Mouse (Mus musculus): ENCODE results near the gene Rbm18. TPM values are rescaled to one million over a fixed set of nuclear protein-coding genes. Genes with fewer than 3 reads are reported as not detected.

The Rbm18 gene
- polyA plus RNA-seq, 1 experiment from 2014 or later: 22.4 TPM

DNA sequence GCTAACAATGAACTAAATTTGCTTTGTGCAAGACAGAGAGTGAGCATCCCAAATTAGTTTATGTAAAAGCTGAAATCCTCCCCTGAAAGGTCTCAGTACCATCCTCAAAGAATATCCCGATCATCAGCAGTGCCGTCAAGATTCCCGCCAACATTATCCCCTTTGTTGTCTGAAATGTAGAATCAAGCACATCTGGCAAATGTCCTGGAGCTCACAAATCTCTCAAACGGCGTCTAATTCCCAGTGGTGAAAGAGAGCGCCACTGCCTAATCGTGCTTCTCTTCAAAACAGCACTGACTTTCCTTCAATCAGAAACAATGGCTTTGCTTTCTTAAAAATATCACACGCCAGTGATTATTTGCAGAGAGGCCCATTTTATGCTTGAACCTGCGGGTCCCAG is 69.4 kb downstream of the Rbm18 start:
- no peaks in the 10 kb centered on the region for H3K36me3 ChIP-seq (ENCODE audit: control insufficient read depth, insufficient read depth)
- H3K27ac ChIP-seq (ENCODE audit: low read length): no peak overlapping the region
- no peaks in the 10 kb centered on the region for H3K9me3 ChIP-seq (replicated peaks; ENCODE audit: control insufficient read depth, low read length)
- H3K4me3 ChIP-seq (ENCODE audit: low read depth, low read length): no peak overlapping the region
- no peak overlapping the region for H3K4me2 ChIP-seq (ENCODE audit: low read depth, low read length)
- no peak for ATAC-seq (ENCODE audit: low read depth)
- no peaks in the 10 kb centered on the region for H3K27me3 ChIP-seq (ENCODE audit: control insufficient read depth, insufficient read depth, low read depth, low read length)
- WGBS (ENCODE audit: insufficient replicate concordance): 67% methylated on average over 9 of the region's 9 CpGs
- H3K4me1 ChIP-seq (ENCODE audit: control insufficient read depth, low read depth, low read length): peaks cover 3% of the 10 kb centered on the region; the same call in 1 of the 2 replicates
- no peak overlapping the region for H3K9ac ChIP-seq (ENCODE audit: low read depth, low read length)

Other genes starting within 250 kb of the Rbm18 start
- 0.79 and 0.84 TPM in 2 replicates for gene Ttll11, start 156.9 kb downstream of the Rbm18 start, polyA plus RNA-seq (2015; fragmentation: Nextera tagmentation; extraction: Ambion mirVana)
- 128 and 134 TPM in 2 replicates for gene Ndufa8, start 87.4 kb downstream of the Rbm18 start, polyA plus RNA-seq (2015; fragmentation: Nextera tagmentation; extraction: Ambion mirVana)
- gene Morn5, start 87.3 kb downstream of the Rbm18 start, polyA plus RNA-seq (2015; fragmentation: Nextera tagmentation; extraction: Ambion mirVana): 0.13 TPM in 1 of 2 replicates, not detected in the other
- 0.41 and 0.53 TPM in 2 replicates for gene Lhx6, start 31.4 kb downstream of the Rbm18 start, polyA plus RNA-seq (2015; fragmentation: Nextera tagmentation; extraction: Ambion mirVana)
- gene Mrrf, start 384 bp downstream of the Rbm18 start, polyA plus RNA-seq (2015; fragmentation: Nextera tagmentation; extraction: Ambion mirVana): 14.6 and 17.0 TPM in 2 replicates
- gene Ptgs1, start 93.7 kb upstream of the Rbm18 start, polyA plus RNA-seq (2015; fragmentation: Nextera tagmentation; extraction: Ambion mirVana): 20.9 and 22.5 TPM in 2 replicates
- gene Olfr338, start 236.7 kb upstream of the Rbm18 start, polyA plus RNA-seq (2015; fragmentation: Nextera tagmentation; extraction: Ambion mirVana): not detected in 2 replicates

Measured in liver, embryonic 16.5 days (tissue).